Mouse (Mus musculus) B cell, adult 62 days (primary cell): ENCODE data around the gene Spata31d1b. TPM values are rescaled to one million over a fixed set of nuclear protein-coding genes. Genes with fewer than 3 reads are reported as not detected.

Experiments
- total RNA-seq: library from RNA; stranded (reverse); gene quantifications from 4 replicates; pipeline ENCODE4 v1.2.4, GENCODE M21; 2023

Spata31d1b gene
- not detected in 4 replicates for total RNA-seq

GRCm38 (mm10) chr13:59711984-59712383, at the start of gene Spata31d1b:
Spata31d1b (plus strand) TSS chr13:59712284.

GRCm38 (mm10) chr13:59675151-59676011, 36.7 kb upstream of the Spata31d1b start, which contains the start of gene Golm1:
Golm1 (minus strand) TSS chr13:59675811.

GRCm38 (mm10) chr13:59694008-59694407, 18.1 kb upstream of the Spata31d1b start, which contains the start of gene 4921517D22Rik:
4921517D22Rik (minus strand) TSS chr13:59694108.

GRCm38 (mm10) chr13:59710230-59710629, 1.9 kb upstream of the Spata31d1b start, which contains the start of gene Spata31d1a:
Spata31d1a (minus strand) TSS chr13:59710330.

GRCm38 (mm10) chr13:59731652-59732051, 19.6 kb downstream of the Spata31d1b start, which contains the start of gene Spata31d1d:
Spata31d1d (minus strand) TSS chr13:59731752.

GRCm38 (mm10) chr13:59746711-59747110, 34.6 kb downstream of the Spata31d1b start, which contains the start of gene 1700014D04Rik:
1700014D04Rik (minus strand) TSS chr13:59746752.

Other genes starting within 250 kb of the Spata31d1b start
- gene Agtpbp1, start 127.1 kb upstream of the Spata31d1b start, total RNA-seq = 54.1 to 69.6 TPM (median 56.8 TPM) in 4 replicates
- 56.5 to 67.1 TPM (median 63.9 TPM) in 4 replicates for gene Naa35, start 127.0 kb upstream of the Spata31d1b start, total RNA-seq
- gene Golm1, start 36.5 kb upstream of the Spata31d1b start, total RNA-seq = 19.5 to 26.9 TPM (median 20.3 TPM) in 4 replicates
- not detected in 4 replicates for gene 4921517D22Rik, start 18.2 kb upstream of the Spata31d1b start, total RNA-seq
- gene Spata31d1a, start 2.0 kb upstream of the Spata31d1b start, total RNA-seq = 0.09 TPM in 1 of 4 replicates, not detected in the others
- not detected in 4 replicates for gene Spata31d1d, start 19.5 kb downstream of the Spata31d1b start, total RNA-seq
- gene 1700014D04Rik, start 34.5 kb downstream of the Spata31d1b start, total RNA-seq = 0.17 to 0.18 TPM in 2 of 4 replicates, not detected in the others
- 93.6 to 97.7 TPM (median 94.8 TPM) in 4 replicates for gene Isca1, start 57.5 kb downstream of the Spata31d1b start, total RNA-seq
- not detected in 4 replicates for gene Gm49354, start 70.0 kb downstream of the Spata31d1b start, total RNA-seq
- 266 to 273 TPM (median 269 TPM) in 4 replicates for gene Tut7, start 110.9 kb downstream of the Spata31d1b start, total RNA-seq